Mouse (Mus musculus) brain, adult 10 weeks (tissue): ENCODE data around the gene Gm8011. TPM values are rescaled to one million over a fixed set of nuclear protein-coding genes. Genes with fewer than 3 reads are reported as not detected.

ENCODE experiments used
- polyA plus RNA-seq: library from polyadenylated mRNA; stranded (reverse); fragments of 350-450 nt; fragmentation: Illumina TruSeq; extraction: RNeasy Lipid Tissue Mini Kit (QIAGEN cat#74804); gene quantifications from one replicate; pipeline ENCODE4 v1.2.3, GENCODE M21; 2015; ENCODE audit warnings: low read depth, low replicate concordance

The Gm8011 gene
- not detected for polyA plus RNA-seq

DNA sequence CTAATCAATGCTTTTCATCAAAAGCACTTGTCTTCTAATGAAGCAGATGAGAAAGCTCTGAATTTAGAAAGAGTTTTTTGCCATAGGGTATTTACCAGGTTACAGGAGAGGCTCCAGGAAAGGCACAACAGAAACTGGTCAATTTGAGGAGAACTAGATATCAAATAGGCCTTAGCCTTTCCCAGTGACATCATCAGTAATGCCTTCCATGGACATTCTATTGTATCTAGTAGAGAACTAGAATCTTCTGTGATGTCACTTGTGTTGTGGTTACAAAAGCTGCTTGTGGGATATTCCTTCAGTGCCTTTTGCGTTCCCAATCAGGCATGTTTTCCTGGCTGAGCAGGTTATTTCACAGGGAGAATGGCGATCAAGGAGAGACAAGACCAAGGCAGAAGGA, at the start of gene Gm8011:
Gm8011 (plus strand) TSS at position 301 of the 400 bp plus-strand sequence.

DNA sequence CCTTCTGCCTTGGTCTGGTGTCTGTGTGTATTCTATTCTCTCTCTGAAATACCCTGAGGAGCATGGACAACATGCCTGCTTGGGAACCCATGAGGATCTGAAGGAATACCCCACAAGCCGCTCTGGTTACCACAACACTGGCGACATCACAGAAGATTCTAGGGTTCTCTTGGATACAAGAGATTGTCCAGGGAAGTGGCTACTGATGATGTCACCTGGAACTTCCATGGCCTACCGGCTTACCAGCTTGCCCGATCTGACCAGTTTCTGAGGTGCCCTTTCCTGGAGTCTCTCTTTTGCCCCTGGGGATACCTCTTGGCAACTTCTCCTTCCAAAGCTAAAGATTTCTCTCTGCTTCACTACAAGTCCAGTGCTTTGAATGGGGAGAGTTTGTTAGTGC, 24.1 kb upstream of the Gm8011 start, which contains the start of gene Gm8005:
Gm8005 (minus strand) TSS at position 101 of the 400 bp plus-strand sequence.

DNA sequence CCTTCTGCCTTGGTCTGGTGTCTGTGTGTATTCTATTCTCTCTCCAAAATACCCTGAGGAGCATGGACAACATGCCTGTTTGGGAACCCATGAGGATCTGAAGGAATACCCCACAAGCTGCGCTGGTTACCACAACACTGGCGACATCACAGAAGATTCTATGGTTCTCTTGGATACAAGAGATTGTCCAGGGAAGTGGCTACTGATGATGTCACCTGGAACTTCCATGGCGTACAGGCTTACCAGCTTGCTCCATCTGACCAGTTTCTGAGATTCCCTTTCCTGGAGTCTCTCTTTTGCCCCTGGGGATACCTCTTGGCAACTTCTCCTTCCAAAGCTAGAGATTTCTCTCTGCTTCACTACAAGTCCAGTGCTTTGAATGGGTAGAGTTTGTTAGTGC, 38.6 kb downstream of the Gm8011 start, which contains the start of gene Gm8020:
Gm8020 (minus strand) TSS at position 101 of the 400 bp plus-strand sequence.

Other genes with a start within 250 kb of the Gm8011 start
- gene Gm17026, start 203.8 kb upstream of the Gm8011 start, polyA plus RNA-seq, result not detected
- gene Gm9611, start 166.5 kb upstream of the Gm8011 start, polyA plus RNA-seq, result not detected
- not detected for gene Gm7995, start 153.7 kb upstream of the Gm8011 start, polyA plus RNA-seq
- not detected for gene Gm8005, start 24.2 kb upstream of the Gm8011 start, polyA plus RNA-seq
- not detected for gene Gm8020, start 38.5 kb downstream of the Gm8011 start, polyA plus RNA-seq
- not detected for gene Gm8024, start 60.4 kb downstream of the Gm8011 start, polyA plus RNA-seq
- not detected for gene Gm17124, start 136.0 kb downstream of the Gm8011 start, polyA plus RNA-seq
- not detected for gene Gm3633, start 178.0 kb downstream of the Gm8011 start, polyA plus RNA-seq
- not detected for gene Gm10378, start 192.1 kb downstream of the Gm8011 start, polyA plus RNA-seq